Mouse (Mus musculus) ES-E14 (cell line): ENCODE data around the gene Ccdc28b.

ENCODE experiments used
- CHD2 ChIP-seq: IDR thresholded peaks from 2 replicates; pipeline ENCODE4 v1.6.1; 2014; ENCODE audit warnings: mild to moderate bottlenecking, low read depth, low read length, inconsistent platforms
- MAFK ChIP-seq: IDR thresholded peaks from 2 replicates; pipeline ENCODE4 v1.6.1; 2014; ENCODE audit warnings: mild to moderate bottlenecking, low read depth, low read length, inconsistent platforms; ENCODE audit not compliant: insufficient read depth
- ZC3H11A ChIP-seq: IDR thresholded peaks from 2 replicates; pipeline ENCODE4 v1.6.1; 2012; ENCODE audit warnings: low read depth, mild to moderate bottlenecking, inconsistent platforms, low read length, borderline replicate concordance
- ZNF384 ChIP-seq: IDR thresholded peaks from 2 replicates; pipeline ENCODE4 v1.6.1; 2012; ENCODE audit warnings: low read depth, low read length, inconsistent platforms

- TF ChIP-seq MAFK (no peak), ZC3H11A (no peak), CHD2 (no peak), ZNF384 (no peak)
These were observed 50.7 kb downstream of the Ccdc28b start for GRCm38 (mm10) chr4:129573093-129573370.
